Mouse (Mus musculus) fibroblast of lung, adult 2 months (primary cell): Measurements from ENCODE around the gene Arhgef2.
"Not testable (repeated sequence)": the region's sequence is repeated elsewhere in the genome, so short reads cannot be mapped to it uniquely, and the experiment has no call there.

Experiments used
- DNase-seq: peaks from one replicate; pipeline ENCODE4 v3.0.0-alpha.2; 2011; ENCODE audit warnings: low read depth

The Arhgef2 gene

GRCm38 (mm10) chr3:88605666-88606065 is at the start of gene Arhgef2:
Gene Arhgef2, plus strand, starts transcription at chr3:88605966.
- DNase-seq: not testable (repeated sequence)

GRCm38 (mm10) chr3:88556616-88557015 is 49.1 kb upstream of the Arhgef2 start:
- no peak for DNase-seq

- no peak for DNase-seq
Observed at GRCm38 (mm10) chr3:88559596-88559995, 46.2 kb upstream of the Arhgef2 start.

- no peak for DNase-seq
Observed at GRCm38 (mm10) chr3:88561989-88562388, 43.8 kb upstream of the Arhgef2 start.

GRCm38 (mm10) chr3:88563442-88563841 is 42.3 kb upstream of the Arhgef2 start:
- no peak for DNase-seq

GRCm38 (mm10) chr3:88563966-88564365 is 41.8 kb upstream of the Arhgef2 start:
- DNase-seq: no peak

- no peak for DNase-seq
Observed at GRCm38 (mm10) chr3:88566116-88566515, 39.6 kb upstream of the Arhgef2 start.

GRCm38 (mm10) chr3:88566536-88567061 is 39.2 kb upstream of the Arhgef2 start:
- no peak for DNase-seq

- no peak for DNase-seq
Observed at GRCm38 (mm10) chr3:88567892-88568291, 37.9 kb upstream of the Arhgef2 start.

- no peak for DNase-seq
Observed at GRCm38 (mm10) chr3:88568615-88569014, 37.2 kb upstream of the Arhgef2 start.

GRCm38 (mm10) chr3:88569093-88569492 is 36.7 kb upstream of the Arhgef2 start:
- no peak for DNase-seq

GRCm38 (mm10) chr3:88569694-88570093 is 36.1 kb upstream of the Arhgef2 start:
- no peak for DNase-seq

- no peak for DNase-seq
Observed at GRCm38 (mm10) chr3:88570341-88570740, 35.4 kb upstream of the Arhgef2 start.

- no peak for DNase-seq
Observed at GRCm38 (mm10) chr3:88571856-88572255, 33.9 kb upstream of the Arhgef2 start.

GRCm38 (mm10) chr3:88572835-88573234 is 32.9 kb upstream of the Arhgef2 start:
- no peak for DNase-seq

- no peak for DNase-seq
Observed at GRCm38 (mm10) chr3:88573810-88574209, 32.0 kb upstream of the Arhgef2 start.

GRCm38 (mm10) chr3:88575540-88575939 is 30.2 kb upstream of the Arhgef2 start, which contains the start of gene Ssr2:
Gene Ssr2, plus strand, starts transcription at chr3:88575876.
- DNase-seq: no peak

GRCm38 (mm10) chr3:88577846-88578245 is 27.9 kb upstream of the Arhgef2 start:
- DNase-seq: not testable (repeated sequence)

- DNase-seq: no peak
Observed at GRCm38 (mm10) chr3:88578498-88579424, 27.0 kb upstream of the Arhgef2 start.

- peak; percentile 73 for DNase-seq
Observed at GRCm38 (mm10) chr3:88579454-88580117, 26.2 kb upstream of the Arhgef2 start.

GRCm38 (mm10) chr3:88585769-88586168 is 20.0 kb upstream of the Arhgef2 start:
- DNase-seq: no peak

- no peak for DNase-seq
Observed at GRCm38 (mm10) chr3:88586640-88587039, 19.1 kb upstream of the Arhgef2 start.

GRCm38 (mm10) chr3:88590246-88590645 is 15.5 kb upstream of the Arhgef2 start:
- DNase-seq: no peak
